Mouse (Mus musculus) CH12.LX (cell line): ENCODE measurements around the gene Ly6g6d. TPM values are rescaled to one million over a fixed set of nuclear protein-coding genes. Genes with fewer than 3 reads are reported as not detected.

Experiments
- DNase-seq: peaks from one replicate; pipeline ENCODE4 v3.0.0-alpha.2; 2013; ENCODE audit errors: extremely low read depth
- H3K27ac ChIP-seq: 2 replicates; pipeline ENCODE4 v1.5.1; 2012; ENCODE audit warnings: low read depth, mild to moderate bottlenecking, control low read depth, moderate library complexity; ENCODE audit not compliant: insufficient read depth
- H3K27me3 ChIP-seq: replicated peaks from 2 replicates; pipeline ENCODE3; 2012; ENCODE audit warnings: inconsistent platforms
- H3K36me3 ChIP-seq, 2 experiments: replicated peaks in 1 of 2; 2 replicates each; pipeline versions ENCODE3 to v1.6.1; 2012; ENCODE audit warnings: inconsistent platforms in 1 of 2, low read length in 1 of 2, mild to moderate bottlenecking in 1 of 2, mixed read lengths in 1 of 2, moderate library complexity in 1 of 2; ENCODE audit not compliant: control insufficient read depth in 1 of 2, insufficient read depth in 1 of 2
- H3K4me1 ChIP-seq, 2 experiments: 2 replicates each; pipeline ENCODE4 v1.6.1; 2012; ENCODE audit warnings: inconsistent platforms in 1 of 2, moderate library complexity in 1 of 2; ENCODE audit not compliant: insufficient read depth in 2 of 2, control insufficient read depth in 1 of 2
- H3K4me2 ChIP-seq: 2 replicates; pipeline ENCODE4 v1.6.1; 2012; ENCODE audit warnings: low read depth, mild to moderate bottlenecking, control low read depth; ENCODE audit not compliant: poor library complexity, insufficient read depth, severe bottlenecking
- H3K4me3 ChIP-seq, 3 experiments: fragments of 150-350 bp in 1 of 3; sonication (generic) in 1 of 3; replicated peaks in 1 of 3; 2 replicates each; pipeline versions ENCODE3 to v1.5.1; 2011 to 2012; ENCODE audit warnings: low read depth in 2 of 3, low read length in 2 of 3, mild to moderate bottlenecking in 2 of 3, moderate library complexity in 2 of 3, control low read depth in 1 of 3, improper control_type of control experiment in 1 of 3, inconsistent platforms in 1 of 3, mixed read lengths in 1 of 3; ENCODE audit not compliant: poor library complexity in 1 of 3
- H3K79me2 ChIP-seq: replicated peaks from 2 replicates; pipeline ENCODE4 v1.6.1; 2012; ENCODE audit warnings: mild to moderate bottlenecking, moderate library complexity; ENCODE audit not compliant: control insufficient read depth, poor library complexity, insufficient read depth, severe bottlenecking; ENCODE audit errors: extremely low read depth
- H3K9ac ChIP-seq: 2 replicates; pipeline ENCODE4 v1.6.1; 2012; ENCODE audit warnings: low read depth, mild to moderate bottlenecking, control low read depth, moderate library complexity; ENCODE audit not compliant: insufficient read depth
- H3K9me3 ChIP-seq: replicated peaks from 2 replicates; pipeline ENCODE3; 2012; ENCODE audit warnings: low read length, inconsistent platforms, mixed read lengths
- BHLHE40 ChIP-seq: IDR thresholded peaks from 2 replicates; pipeline ENCODE4 v1.6.1; 2011; ENCODE audit warnings: mild to moderate bottlenecking, low read depth, low read length, improper control_type of control experiment
- CHD1 ChIP-seq: IDR thresholded peaks from 2 replicates; pipeline ENCODE4 v1.6.1; 2012; ENCODE audit warnings: low read depth, low read length, improper control_type of control experiment, inconsistent platforms
- E2F4 ChIP-seq: IDR thresholded peaks from 2 replicates; pipeline ENCODE4 v1.6.1; 2011; ENCODE audit warnings: low read depth, low read length, improper control_type of control experiment; ENCODE audit not compliant: insufficient replicate concordance
- ELF1 ChIP-seq: IDR thresholded peaks from 2 replicates; pipeline ENCODE4 v1.6.1; 2014; ENCODE audit warnings: low read depth, mild to moderate bottlenecking, inconsistent platforms, low read length, improper control_type of control experiment
- GABPA ChIP-seq: IDR thresholded peaks from 2 replicates; pipeline ENCODE4 v1.6.1; 2012; ENCODE audit warnings: low read depth, low read length, improper control_type of control experiment, inconsistent platforms; ENCODE audit not compliant: insufficient replicate concordance
- JUN ChIP-seq: IDR thresholded peaks from 2 replicates; pipeline ENCODE4 v1.6.1; 2011; ENCODE audit warnings: low read depth, mild to moderate bottlenecking, low read length, improper control_type of control experiment, moderate library complexity; ENCODE audit not compliant: insufficient read depth
- MAZ ChIP-seq: IDR thresholded peaks from 2 replicates; pipeline ENCODE4 v1.6.1; 2012; ENCODE audit warnings: low read depth, mild to moderate bottlenecking, inconsistent platforms, low read length, improper control_type of control experiment, moderate library complexity
- NELFE ChIP-seq: IDR thresholded peaks from 2 replicates; pipeline ENCODE4 v1.6.1; 2011; ENCODE audit warnings: low read depth, low read length, improper control_type of control experiment
- POLR2A ChIP-seq: IDR thresholded peaks from 2 replicates; pipeline ENCODE4 v1.6.1; 2011; ENCODE audit warnings: low read depth, mild to moderate bottlenecking, improper control_type of control experiment, low read length
- RCOR1 ChIP-seq: conservative IDR thresholded peaks from 2 replicates; pipeline ENCODE4 v1.6.1; 2012; ENCODE audit warnings: low read depth, mild to moderate bottlenecking, inconsistent platforms, low read length, improper control_type of control experiment
- SIN3A ChIP-seq: IDR thresholded peaks from 2 replicates; pipeline ENCODE4 v1.6.1; 2012; ENCODE audit warnings: low read length, improper control_type of control experiment, inconsistent platforms
- TCF12 ChIP-seq: IDR thresholded peaks from 2 replicates; pipeline ENCODE4 v1.6.1; 2014; ENCODE audit warnings: low read depth, mild to moderate bottlenecking, inconsistent platforms, low read length, improper control_type of control experiment
- UBTF ChIP-seq: IDR thresholded peaks from 2 replicates; pipeline ENCODE4 v1.6.1; 2012; ENCODE audit warnings: low read depth, mild to moderate bottlenecking, inconsistent platforms, low read length, improper control_type of control experiment, moderate library complexity
- USF2 ChIP-seq: conservative IDR thresholded peaks from 2 replicates; pipeline ENCODE4 v1.6.1; 2011; ENCODE audit warnings: low read depth, low read length, improper control_type of control experiment
- ZMIZ1 ChIP-seq: IDR thresholded peaks from 2 replicates; pipeline ENCODE4 v1.6.1; 2012; ENCODE audit warnings: low read depth, mild to moderate bottlenecking, inconsistent platforms, low read length, improper control_type of control experiment
- ZNF384 ChIP-seq: IDR thresholded peaks from 2 replicates; pipeline ENCODE4 v1.6.1; 2012; ENCODE audit warnings: low read depth, low read length, improper control_type of control experiment, inconsistent platforms
- dilution Hi-C: fragments of 300-500 bp; cut with MboI; formaldehyde crosslinking; loops from 2 replicates; pipeline ENCODE4 v1.14.3; 2020; ENCODE audit warnings: low sequenced_read_pairs; ENCODE audit not compliant: extremely low pct_unique_long_range_greater_than_20kb, extremely low pct_ligation_motif_present
- in situ Hi-C: fragments of 300-500 bp; cut with MboI; formaldehyde crosslinking; loops from 3 replicates; pipeline ENCODE4 v1.14.3; 2019; ENCODE audit warnings: low sequenced_read_pairs, low pct_ligation_motif_present, low pct_unique_long_range_greater_than_20kb, mixed read lengths
- polyA plus RNA-seq: library from polyadenylated mRNA; unstranded; fragments of >175 nt; gene quantifications from 2 replicates; pipeline ENCODE4 v1.2.1, GENCODE M21; 2012; ENCODE audit warnings: low read depth; ENCODE audit not compliant: insufficient read length
- total RNA-seq, 2 experiments: library from RNA; depleted of rRNA; stranded (reverse); fragments of 300-350 nt in 1 of 2; fragments of >200 nt in 1 of 2; gene quantifications; 2 replicates each; pipeline ENCODE4 v1.2.3; 2012 to 2014

Ly6g6d gene
- total and polyA plus RNA-seq, 3 experiments, result 0.44 TPM; not detected in 2

- TF ChIP-seq BHLHE40 (no peak), CHD1 (peak; percentile 38), GABPA (no peak), UBTF (0 out of 2 replicates have a peak, but pooled peaks have one; percentile 28), ZMIZ1 (peak; percentile 23; the same call in 1 of the 2 replicates), E2F4 (peak; percentile 99), MAZ (no peak), RCOR1 (no peak)
Observed at GRCm38 (mm10) chr17:35046681-35047455, 31.0 kb downstream of the Ly6g6d start, which contains the start of gene Msh5 (continued).

- peak overlapping the region; percentile 44 to 67 (median 62) for H3K4me3 ChIP-seq
- H3K27ac ChIP-seq, result peak overlapping the region; percentile 34; the same call in 1 of the 2 replicates
- no peak for TF ChIP-seq ELF1
- TF ChIP-seq JUN, result no peak
- peak; percentile 20; the same call in 1 of the 2 replicates for TF ChIP-seq TCF12
- TF ChIP-seq POLR2A, result peak; percentile 56; the same call in 1 of the 2 replicates
- TF ChIP-seq USF2, result no peak
- TF ChIP-seq ZNF384, result no peak
- TF ChIP-seq ZMIZ1, result peak; percentile 15; the same call in 1 of the 2 replicates
- peak; percentile 8; the same call in 1 of the 2 replicates for TF ChIP-seq SIN3A
- TF ChIP-seq NELFE, result peak; percentile 59
- TF ChIP-seq, all 38 proteins: peak for 5
- Histone ChIP-seq H3K27me3 (no peaks in the 10 kb centered on the region), H3K36me3 (peaks cover 0 to 2% of the 10 kb centered on the region in 2 experiments), H3K79me2 (peaks cover 7% of the 10 kb centered on the region; the same call in 1 of the 2 replicates), H3K9me3 (no peaks in the 10 kb centered on the region), H3K9ac (peak overlapping the region; percentile 65), H3K4me2 (peak overlapping the region; percentile 47), H3K4me1 (peaks cover 5 to 57% of the 10 kb centered on the region in 2 experiments; a peak in 3 of 4 replicates)
- in situ Hi-C loops (no loop called here), dilution Hi-C loops (no loop called here)
- no peak for DNase-seq
Observed at GRCm38 (mm10) chr17:35045807-35046680, 31.8 kb downstream of the Ly6g6d start.
